Mouse (Mus musculus): Measurements from ENCODE around the gene Exosc7.

Exosc7 gene

GRCm38 (mm10) chr9:123112805-123113521, at the start of gene Exosc7, which contains the start of gene Zdhhc3:
Exosc7 (plus strand) TSS chr9:123113215.
Zdhhc3 (minus strand) TSS chr9:123113205.
- in situ Hi-C loops (cut with MboI; ENCODE audit: low pct_unique_long_range_greater_than_20kb in 1 of 2, low sequenced_read_pairs in 2 of 2, unreplicated experiment in 1 of 2) = no loop called here

DNA sequence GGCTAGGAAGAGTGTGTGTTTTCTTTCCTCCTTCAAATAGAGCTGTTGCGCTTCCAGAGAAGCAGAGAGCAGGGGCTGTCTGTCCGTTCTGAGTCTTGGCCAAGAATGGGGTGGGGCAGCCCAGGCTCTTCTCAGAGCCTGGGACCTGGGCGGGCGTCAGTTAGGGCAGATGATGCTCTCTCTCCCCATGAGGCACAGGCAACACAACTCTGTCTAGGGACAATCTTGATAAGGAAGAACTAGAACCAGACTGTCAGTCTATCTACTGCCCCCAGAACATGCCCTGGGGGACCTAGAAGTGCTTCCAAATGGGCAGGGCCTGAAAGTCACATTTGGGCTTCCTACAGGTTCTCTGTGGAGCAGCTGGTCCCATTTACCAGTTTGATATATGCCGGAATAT, 33.9 kb upstream of the Exosc7 start:
- in situ Hi-C loops (cut with MboI; ENCODE audit: low pct_unique_long_range_greater_than_20kb in 1 of 2, low sequenced_read_pairs in 2 of 2, unreplicated experiment in 1 of 2) = no loop called here

DNA sequence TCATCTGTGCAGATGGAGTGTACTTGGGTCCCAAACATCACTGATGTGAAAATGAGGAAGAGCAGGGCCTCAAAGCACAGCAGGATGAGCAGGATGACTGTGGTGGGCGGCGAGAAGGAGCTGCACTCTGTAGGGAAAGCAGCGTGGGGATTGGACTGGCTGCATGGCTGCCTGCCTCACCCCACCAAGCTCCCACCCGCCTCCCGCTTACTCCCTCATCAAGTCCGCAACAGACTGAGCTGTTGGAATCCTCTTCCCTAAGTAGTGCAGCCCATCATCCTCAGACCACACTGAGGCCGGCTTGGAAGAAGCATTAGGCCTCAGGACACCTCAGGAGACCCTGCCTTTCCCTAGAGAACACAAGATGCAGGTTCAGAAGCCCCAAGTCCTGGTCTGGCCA, 32.7 kb upstream of the Exosc7 start:
- in situ Hi-C loops (cut with MboI; ENCODE audit: low pct_unique_long_range_greater_than_20kb in 1 of 2, low sequenced_read_pairs in 2 of 2, unreplicated experiment in 1 of 2) = no loop called here

GRCm38 (mm10) chr9:123080796-123081195, 32.2 kb upstream of the Exosc7 start:
- in situ Hi-C loops (cut with MboI; ENCODE audit: low pct_unique_long_range_greater_than_20kb in 1 of 2, low sequenced_read_pairs in 2 of 2, unreplicated experiment in 1 of 2) = no loop called here

DNA sequence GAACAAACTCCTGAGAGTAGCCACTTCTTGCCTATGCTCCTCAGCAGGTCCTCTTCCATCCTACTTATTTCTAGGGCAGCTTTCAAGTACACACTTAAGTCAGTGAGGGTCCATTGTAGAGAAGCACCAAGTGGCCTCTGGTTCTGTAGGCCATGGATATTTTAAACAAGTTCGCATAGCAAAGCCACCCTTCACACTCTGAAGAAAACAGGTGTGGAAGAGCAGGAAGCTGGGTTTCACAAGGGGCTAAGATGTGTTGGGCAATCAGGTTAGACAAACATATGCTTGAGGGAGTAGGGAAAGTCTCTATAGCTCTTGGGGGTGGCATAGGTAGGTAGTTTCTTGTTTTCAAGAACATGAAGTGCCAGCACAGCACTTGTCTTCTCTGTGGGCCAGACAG, 27.6 kb upstream of the Exosc7 start:
- in situ Hi-C loops (cut with MboI; ENCODE audit: low pct_unique_long_range_greater_than_20kb in 1 of 2, low sequenced_read_pairs in 2 of 2, unreplicated experiment in 1 of 2) = no loop called here

GRCm38 (mm10) chr9:123087558-123087957, 25.5 kb upstream of the Exosc7 start:
- in situ Hi-C loops (cut with MboI; ENCODE audit: low pct_unique_long_range_greater_than_20kb in 1 of 2, low sequenced_read_pairs in 2 of 2, unreplicated experiment in 1 of 2) = no loop called here

DNA sequence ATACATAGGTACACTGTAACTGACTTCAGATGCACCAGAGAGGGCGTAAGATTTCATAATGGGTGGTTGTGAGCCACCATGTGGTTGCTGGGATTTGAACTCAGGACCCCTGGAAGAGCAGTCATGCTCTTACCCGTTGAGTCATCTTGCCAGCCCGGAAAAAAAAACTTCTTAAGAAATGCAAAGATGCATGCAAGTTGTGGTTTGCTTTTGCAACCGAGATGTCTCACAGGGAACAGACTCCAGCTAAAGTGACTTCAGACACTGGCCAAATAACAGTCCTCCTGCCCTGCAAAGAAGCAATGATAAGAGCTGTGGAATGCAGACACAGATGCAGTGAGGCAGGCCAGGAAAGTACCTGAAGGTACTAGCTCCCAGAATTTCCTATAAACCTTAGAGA, 22.2 kb upstream of the Exosc7 start:
- in situ Hi-C loops (cut with MboI; ENCODE audit: low pct_unique_long_range_greater_than_20kb in 1 of 2, low sequenced_read_pairs in 2 of 2, unreplicated experiment in 1 of 2) = no loop called here

- in situ Hi-C loops (cut with MboI; ENCODE audit: low pct_unique_long_range_greater_than_20kb in 1 of 2, low sequenced_read_pairs in 2 of 2, unreplicated experiment in 1 of 2) = no loop called here
Measured at GRCm38 (mm10) chr9:123099631-123100455, 13.2 kb upstream of the Exosc7 start.

- in situ Hi-C loops (cut with MboI; ENCODE audit: low pct_unique_long_range_greater_than_20kb in 1 of 2, low sequenced_read_pairs in 2 of 2, unreplicated experiment in 1 of 2) = no loop called here
Measured at GRCm38 (mm10) chr9:123103425-123103824, 9.6 kb upstream of the Exosc7 start.

GRCm38 (mm10) chr9:123104362-123104761, 8.7 kb upstream of the Exosc7 start:
- in situ Hi-C loops (cut with MboI; ENCODE audit: low pct_unique_long_range_greater_than_20kb in 1 of 2, low sequenced_read_pairs in 2 of 2, unreplicated experiment in 1 of 2) = no loop called here

GRCm38 (mm10) chr9:123107186-123107585, 5.8 kb upstream of the Exosc7 start:
- in situ Hi-C loops (cut with MboI; ENCODE audit: low pct_unique_long_range_greater_than_20kb in 1 of 2, low sequenced_read_pairs in 2 of 2, unreplicated experiment in 1 of 2) = no loop called here

DNA sequence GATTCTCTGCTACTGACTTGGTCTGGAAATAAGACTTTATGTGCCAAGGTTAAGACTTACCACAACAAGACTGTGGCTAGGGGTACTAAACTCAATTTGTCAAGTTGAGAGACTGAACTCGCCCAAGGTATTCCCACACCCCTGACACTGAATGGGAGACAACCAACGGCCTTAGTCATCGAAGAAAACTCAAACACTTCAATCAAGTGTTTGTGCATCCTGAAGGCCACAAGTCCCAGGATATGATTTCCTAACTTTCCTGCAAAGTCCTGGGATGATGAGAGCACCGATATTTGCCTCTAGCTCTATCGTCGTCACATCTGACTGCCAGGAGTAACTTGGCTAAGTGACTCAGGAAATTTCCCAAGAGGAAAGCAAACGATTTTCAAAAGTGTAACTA, 3.8 kb upstream of the Exosc7 start:
- in situ Hi-C loops (cut with MboI; ENCODE audit: low pct_unique_long_range_greater_than_20kb in 1 of 2, low sequenced_read_pairs in 2 of 2, unreplicated experiment in 1 of 2) = no loop called here

DNA sequence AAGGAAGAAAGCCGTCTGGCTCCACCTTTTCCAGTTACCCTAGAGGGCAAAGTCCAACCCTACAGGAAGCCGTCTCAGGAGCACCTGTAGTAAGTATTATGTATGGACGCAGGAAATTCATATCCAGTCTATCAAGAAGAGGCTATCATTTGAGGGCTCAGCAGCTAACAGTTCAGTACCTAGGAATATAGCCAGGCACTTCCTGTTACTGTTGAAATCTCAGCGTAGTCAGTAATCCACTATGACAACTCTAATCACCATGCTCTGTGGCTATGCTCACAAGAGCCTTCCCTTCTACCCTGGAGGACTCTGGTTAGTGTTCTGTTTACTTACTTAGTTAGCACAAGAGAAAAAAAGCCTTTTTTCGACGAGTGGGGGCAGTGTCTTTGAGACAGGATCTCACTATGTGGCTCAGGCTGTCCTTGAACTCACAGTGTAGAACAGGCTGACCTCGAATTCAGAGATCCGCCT, 1.2 kb upstream of the Exosc7 start:
- in situ Hi-C loops (cut with MboI; ENCODE audit: low pct_unique_long_range_greater_than_20kb in 1 of 2, low sequenced_read_pairs in 2 of 2, unreplicated experiment in 1 of 2) = no loop called here

GRCm38 (mm10) chr9:123113931-123114330, 916 bp downstream of the Exosc7 start:
- in situ Hi-C loops (cut with MboI; ENCODE audit: low pct_unique_long_range_greater_than_20kb in 1 of 2, low sequenced_read_pairs in 2 of 2, unreplicated experiment in 1 of 2) = no loop called here

DNA sequence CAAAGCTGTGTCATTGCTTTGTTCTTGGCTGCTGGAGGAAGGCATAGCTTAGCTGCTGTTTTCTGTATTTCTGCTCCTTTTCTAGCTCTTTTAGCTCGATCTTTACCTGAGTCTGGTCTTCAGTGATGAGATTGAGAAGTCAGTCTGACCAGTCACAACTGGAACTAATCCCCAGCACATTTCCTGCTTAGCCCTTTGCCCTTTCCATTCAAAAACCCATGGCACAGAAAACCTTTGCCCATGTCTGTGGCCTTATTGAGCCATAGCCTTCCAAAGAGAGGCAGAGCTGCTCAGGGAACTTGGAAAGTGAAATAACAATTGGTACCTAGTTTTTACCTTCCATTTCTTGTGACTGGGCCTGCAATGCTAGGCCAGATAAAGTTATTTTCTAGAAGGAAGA, 2.6 kb downstream of the Exosc7 start:
- in situ Hi-C loops (cut with MboI; ENCODE audit: low pct_unique_long_range_greater_than_20kb in 1 of 2, low sequenced_read_pairs in 2 of 2, unreplicated experiment in 1 of 2) = no loop called here

DNA sequence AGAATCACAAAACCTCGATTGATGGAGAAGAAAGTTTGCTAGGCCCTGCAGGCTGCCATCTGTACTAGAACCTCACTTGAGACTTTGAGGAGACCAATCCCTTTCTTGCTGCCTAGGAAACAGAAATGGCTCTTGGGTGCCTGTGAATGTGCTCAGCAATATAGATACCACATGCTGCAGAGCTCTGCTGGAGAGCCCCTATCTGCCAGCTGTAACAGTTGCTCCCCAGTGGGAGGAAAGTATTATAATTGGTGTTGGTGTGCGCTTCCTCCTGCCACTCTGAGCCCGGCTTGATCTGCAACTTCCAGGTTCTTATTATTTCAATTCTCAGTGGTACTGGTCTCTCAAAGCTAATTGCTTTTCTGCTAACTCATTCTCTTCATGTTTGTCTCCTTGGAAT, 10.0 kb downstream of the Exosc7 start:
- in situ Hi-C loops (cut with MboI; ENCODE audit: low pct_unique_long_range_greater_than_20kb in 1 of 2, low sequenced_read_pairs in 2 of 2, unreplicated experiment in 1 of 2) = no loop called here

DNA sequence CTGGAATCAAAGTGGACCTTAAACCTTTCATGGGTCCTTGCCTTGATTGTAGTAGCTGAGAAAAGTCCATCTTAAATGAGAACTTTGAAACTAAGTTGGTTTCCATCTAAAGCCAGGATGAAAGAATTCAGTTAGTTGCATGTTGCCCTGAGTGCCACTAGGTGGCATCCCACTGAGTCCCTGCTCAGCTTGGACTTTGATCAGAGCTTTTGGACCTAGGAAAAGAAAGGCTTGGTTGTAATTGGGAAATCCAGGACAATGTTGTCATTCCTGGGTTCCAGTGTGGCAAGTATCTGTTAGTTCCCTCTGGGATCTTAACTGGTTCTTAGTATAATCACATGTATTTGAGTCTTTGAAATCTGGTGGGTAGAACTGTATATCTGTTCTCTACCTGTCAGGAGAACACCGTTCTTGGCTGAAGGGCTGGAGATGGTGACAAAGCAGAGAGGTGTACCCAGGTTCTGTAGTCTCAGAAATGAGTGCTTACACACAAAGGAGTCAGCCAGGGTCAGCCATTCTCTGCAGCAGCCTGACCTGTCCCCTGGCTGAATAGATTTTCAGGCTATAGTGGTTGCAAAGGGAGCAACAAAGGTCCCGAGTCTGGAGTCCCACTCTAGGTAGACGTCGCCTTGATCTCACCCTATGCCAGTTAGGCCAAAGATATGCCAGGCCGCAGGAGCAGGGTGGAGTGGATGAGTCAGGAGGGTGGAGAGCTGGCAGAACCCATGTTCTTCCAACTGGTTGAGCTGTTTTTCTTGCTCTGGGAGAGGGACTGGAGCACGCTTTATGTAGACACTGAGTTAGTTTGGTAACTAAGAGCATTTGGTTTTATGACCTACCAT, 10.8 kb downstream of the Exosc7 start:
- in situ Hi-C loops (cut with MboI; ENCODE audit: low pct_unique_long_range_greater_than_20kb in 1 of 2, low sequenced_read_pairs in 2 of 2, unreplicated experiment in 1 of 2) = no loop called here

DNA sequence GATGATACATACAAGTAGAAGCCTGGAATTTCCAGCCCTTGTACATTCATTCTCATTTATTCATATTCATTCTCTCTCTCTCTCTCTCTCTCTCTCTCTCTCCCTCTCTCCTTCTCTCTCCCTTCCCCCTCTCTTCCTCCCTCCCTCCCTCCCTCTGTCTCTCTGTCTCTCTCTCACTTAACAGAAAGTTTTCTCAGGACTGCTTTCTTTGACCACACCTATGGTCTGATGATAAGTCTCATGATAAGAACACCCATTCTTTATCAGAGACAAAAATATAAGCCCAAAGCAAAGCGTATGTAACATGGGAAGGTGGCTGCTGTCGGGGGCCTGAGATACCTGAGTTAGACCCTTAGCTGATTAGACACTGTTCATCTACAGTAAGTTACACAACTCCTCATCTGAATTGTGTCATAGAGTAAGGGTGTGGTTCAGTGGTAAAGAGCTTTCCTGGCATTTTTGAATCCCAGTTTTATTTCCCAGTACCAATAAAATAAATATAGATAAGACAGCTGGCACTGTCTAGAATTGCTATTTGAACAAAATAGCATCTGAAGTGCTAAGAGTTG, 11.5 kb downstream of the Exosc7 start:
- in situ Hi-C loops (cut with MboI; ENCODE audit: low pct_unique_long_range_greater_than_20kb in 1 of 2, low sequenced_read_pairs in 2 of 2, unreplicated experiment in 1 of 2) = no loop called here

GRCm38 (mm10) chr9:123127663-123128062, 14.6 kb downstream of the Exosc7 start:
- in situ Hi-C loops (cut with MboI; ENCODE audit: low pct_unique_long_range_greater_than_20kb in 1 of 2, low sequenced_read_pairs in 2 of 2, unreplicated experiment in 1 of 2) = no loop called here
